Mouse (Mus musculus): ENCODE results near the gene Mtch1.

DNA sequence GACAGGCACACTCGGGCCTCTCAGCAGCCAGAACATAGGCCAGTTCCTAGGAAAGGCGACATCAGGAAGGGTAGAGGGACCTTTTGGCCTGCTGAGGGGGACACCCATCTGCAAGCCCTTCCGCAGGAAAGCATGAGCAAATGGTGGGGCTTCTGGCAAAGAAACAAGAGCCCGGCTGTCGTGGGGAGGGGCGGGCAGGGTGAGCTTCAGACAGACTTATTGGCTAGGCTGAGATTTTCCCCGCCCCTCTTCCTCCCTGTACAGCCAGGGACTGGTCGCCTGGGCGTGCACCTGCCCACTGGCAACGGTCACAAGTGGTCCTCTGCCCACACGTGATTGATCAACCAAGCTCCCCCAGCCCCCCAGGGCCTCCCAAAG lies 8.7 kb upstream of the Mtch1 start:
- TF ChIP-seq CTCF (IDR thresholded peaks at IDR 0.05; ENCODE audit: extremely low read depth, insufficient read depth, low read length) (no peak), POLR2A (IDR thresholded peaks at IDR 0.05; ENCODE audit: extremely low read depth, insufficient read depth, low read length) (0 out of 2 replicates have a peak, but pooled peaks have one; percentile 12)

Measured in cortical plate, adult 2 months (tissue).